Mouse (Mus musculus): Measurements from ENCODE around the gene Pla2g7.

GRCm38 (mm10) chr17:43534362-43535222 lies 33.3 kb upstream of the Pla2g7 start:
- no peak for TF ChIP-seq CTCF (IDR thresholded peaks at IDR 0.05; ENCODE audit: borderline replicate concordance, insufficient read depth, low read length)
- no peak for TF ChIP-seq POLR2A (IDR thresholded peaks at IDR 0.05; ENCODE audit: low read depth, low read length)

Measured in embryonic fibroblast, embryonic 13.5 days (primary cell).